Mouse (Mus musculus) brain, embryonic 14.5 days (tissue): ENCODE data around the gene Hist1h4b.

Experiments used
- CTCF ChIP-seq: fragments of 200-500 bp; IDR thresholded peaks from 2 replicates; pipeline ENCODE4 v1.5.1; 2012; ENCODE audit warnings: inconsistent platforms, mild to moderate bottlenecking, moderate library complexity, borderline replicate concordance; ENCODE audit not compliant: insufficient read depth, insufficient read length; ENCODE audit errors: extremely low read depth
- POLR2A ChIP-seq: fragments of 200-500 bp; IDR thresholded peaks from 2 replicates; pipeline ENCODE4 v1.6.1; 2012; ENCODE audit warnings: mild to moderate bottlenecking, inconsistent platforms, borderline replicate concordance; ENCODE audit not compliant: poor library complexity, insufficient read depth, insufficient read length, severe bottlenecking; ENCODE audit errors: extremely low read depth

DNA sequence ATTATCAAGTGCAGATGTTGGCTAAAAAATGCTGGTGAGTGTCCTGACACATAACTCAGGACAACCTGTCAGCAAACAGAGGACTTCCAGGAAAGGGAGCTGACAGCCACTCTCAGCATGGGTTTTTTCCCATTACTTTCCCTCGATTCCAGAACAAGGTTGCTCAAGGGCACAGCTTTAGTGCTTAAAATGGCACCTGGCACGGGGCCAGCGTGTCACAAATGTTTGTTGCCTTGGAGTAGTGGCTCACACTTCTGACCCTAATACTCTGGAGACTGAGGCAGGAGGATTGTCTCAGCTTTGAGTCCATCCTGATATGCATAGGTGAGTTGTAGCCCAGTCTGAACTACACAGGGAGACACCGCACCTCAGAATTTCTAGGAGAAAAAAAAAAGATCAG lies 48.2 kb upstream of the Hist1h4b start:
- TF ChIP-seq POLR2A, result no peak
- no peak for TF ChIP-seq CTCF
